Mouse (Mus musculus): ENCODE data around the gene Apon.

Gene Apon

GRCm38 (mm10) chr10:128253677-128254255, at the start of gene Apon:
TSS of gene Apon (plus strand) at chr10:128254096.
- ChIA-PET POLR2A (interaction anchor here in 3 of 4 experiments (0.7 to 3.4 kb wide), 6 partner anchors 10 to 460 kb away, joined by 3 to 18 read pairs (median 4); partner anchors contain the start of gene Stat2 (in 2 of the 3)), CTCF (no interaction called here)

GRCm38 (mm10) chr10:128204941-128205340, 49.0 kb upstream of the Apon start:
- POLR2A ChIA-PET: interaction anchor here in 2 of 4 experiments (1.0 to 2.6 kb wide), 12 partner anchors 8 to 165 kb away, joined by 3 to 18 read pairs (median 5); partner anchors contain the start of genes Gls2 (in 2 of the 2), Atp5b (in 1 of the 2), Pan2 (in 1 of the 2) and Stat2 (in 1 of the 2)
- CTCF ChIA-PET: interaction anchor here in 1 of 4 experiments (1.0 kb wide), 1 partner anchor 10 kb away, joined by 3 read pairs; no protein-coding TSS in a partner anchor

GRCm38 (mm10) chr10:128208326-128208725, 45.6 kb upstream of the Apon start:
- ChIA-PET CTCF (no interaction called here), POLR2A (interaction anchor here in 3 of 4 experiments (0.8 to 1.8 kb wide), 8 partner anchors 13 to 115 kb away, joined by 3 to 8 read pairs (median 4); partner anchors contain the start of genes Gls2 (in 2 of the 3), Cnpy2 (in 1 of the 3), Pan2 (in 1 of the 3) and Stat2 (in 1 of the 3))

- CTCF ChIA-PET: interaction anchor here in 1 of 4 experiments (0.6 to 0.9 kb wide), 2 partner anchors 64 to 75 kb away, joined by 3 read pairs; no protein-coding TSS in a partner anchor
These were observed 44.4 kb upstream of the Apon start for GRCm38 (mm10) chr10:128209311-128210009.

GRCm38 (mm10) chr10:128210131-128210530, 43.8 kb upstream of the Apon start:
- CTCF ChIA-PET: interaction anchor here in 1 of 4 experiments (0.9 kb wide), 1 partner anchor 74 kb away, joined by 3 read pairs; no protein-coding TSS in a partner anchor
- POLR2A ChIA-PET: interaction anchor here (0.8 to 5.2 kb wide), 29 partner anchors 9 to 168 kb away, joined by 3 to 66 read pairs (median 4); partner anchors contain the start of genes Gls2 (in 3 of the 4), Pan2 (in 2 of the 4), Baz2a (in 1 of the 4) and Cnpy2 (in 1 of the 4)

More at GRCm38 (mm10) chr10:128209311-128210009, 44.4 kb upstream of the Apon start:
- POLR2A ChIA-PET: interaction anchor here in 3 of 4 experiments (0.6 to 5.2 kb wide), 17 partner anchors 10 to 113 kb away, joined by 3 to 66 read pairs (median 4); partner anchors contain the start of genes Gls2 (in 2 of the 3), Cnpy2 (in 1 of the 3), Pan2 (in 1 of the 3) and Stat2 (in 1 of the 3)

- CTCF ChIA-PET: interaction anchor here in 2 of 4 experiments (0.5 to 0.9 kb wide), 2 partner anchors 120 to 273 kb away, joined by 3 to 7 read pairs; partner anchors contain the start of gene Baz2a (in 1 of the 2)
- POLR2A ChIA-PET: interaction anchor here (0.7 to 5.2 kb wide), 34 partner anchors 10 to 315 kb away, joined by 3 to 66 read pairs (median 4); partner anchors contain the start of genes Gls2 (in 3 of the 4), Cnpy2 (in 2 of the 4), Pan2 (in 2 of the 4) and Baz2a (in 1 of the 4)
These were observed 42.9 kb upstream of the Apon start for GRCm38 (mm10) chr10:128210954-128211353.

- ChIA-PET CTCF (interaction anchor here (0.5 to 2.6 kb wide), 16 partner anchors 8 to 674 kb away, joined by 3 to 18 read pairs (median 4); partner anchors contain the start of genes Baz2a (in 1 of the 4), Gls2 (in 1 of the 4), Mip (in 1 of the 4) and Nabp2 (in 1 of the 4)), POLR2A (interaction anchor here (0.6 to 5.2 kb wide), 58 partner anchors 7 to 655 kb away, joined by 3 to 66 read pairs (median 5); partner anchors contain the start of genes Cnpy2 (in 3 of the 4), Gls2 (in 3 of the 4), Baz2a (in 2 of the 4) and Mip (in 2 of the 4))
These were observed 42.3 kb upstream of the Apon start, which contains the start of gene Spryd4 for GRCm38 (mm10) chr10:128211390-128212108. TSS of gene Spryd4 (minus strand) at chr10:128211807.

- POLR2A ChIA-PET: interaction anchor here (0.6 to 5.2 kb wide), 67 partner anchors 8 to 654 kb away, joined by 3 to 66 read pairs (median 5); partner anchors contain the start of genes Cnpy2 (in 3 of the 4), Gls2 (in 3 of the 4), Baz2a (in 2 of the 4) and Mip (in 2 of the 4)
- CTCF ChIA-PET: interaction anchor here (0.6 to 2.6 kb wide), 38 partner anchors 9 to 550 kb away, joined by 3 to 18 read pairs (median 4); partner anchors contain the start of genes Baz2a (in 2 of the 4), Gls2 (in 2 of the 4), Mip (in 1 of the 4) and Myl6 (in 1 of the 4)
These were observed 41.7 kb upstream of the Apon start for GRCm38 (mm10) chr10:128212148-128212547.

GRCm38 (mm10) chr10:128212871-128213323, 41.0 kb upstream of the Apon start:
- POLR2A ChIA-PET: interaction anchor here (0.6 to 5.2 kb wide), 72 partner anchors 8 to 588 kb away, joined by 3 to 66 read pairs (median 5); partner anchors contain the start of genes Gls2 (in 3 of the 4), Baz2a (in 2 of the 4), Naca (in 2 of the 4) and Pan2 (in 2 of the 4)

GRCm38 (mm10) chr10:128214112-128214511, 39.8 kb upstream of the Apon start:
- ChIA-PET POLR2A (interaction anchor here in 3 of 4 experiments (0.6 to 5.2 kb wide), 23 partner anchors 10 to 334 kb away, joined by 3 to 66 read pairs (median 6); partner anchors contain the start of genes Gls2 (in 2 of the 3), Baz2a (in 1 of the 3), Cnpy2 (in 1 of the 3) and Coq10a (in 1 of the 3)), CTCF (interaction anchor here in 3 of 4 experiments (0.5 to 2.6 kb wide), 10 partner anchors 7 to 973 kb away, joined by 3 to 18 read pairs (median 4); no protein-coding TSS in a partner anchor)

More at GRCm38 (mm10) chr10:128212871-128213323, 41.0 kb upstream of the Apon start:
- CTCF ChIA-PET: interaction anchor here (0.6 to 2.6 kb wide), 47 partner anchors 8 to 570 kb away, joined by 3 to 18 read pairs (median 4); partner anchors contain the start of genes Baz2a (in 2 of the 4), Gls2 (in 2 of the 4), Atp5b (in 1 of the 4) and Mip (in 1 of the 4)

GRCm38 (mm10) chr10:128214981-128215380, 38.9 kb upstream of the Apon start:
- CTCF ChIA-PET: interaction anchor here in 2 of 4 experiments (0.6 kb wide), 2 partner anchors 274 to 279 kb away, joined by 3 to 6 read pairs; no protein-coding TSS in a partner anchor
- POLR2A ChIA-PET: interaction anchor here in 3 of 4 experiments (0.6 to 1.0 kb wide), 9 partner anchors 11 to 287 kb away, joined by 3 to 6 read pairs (median 3); partner anchors contain the start of genes Baz2a (in 1 of the 3) and Timeless (in 1 of the 3)

GRCm38 (mm10) chr10:128218387-128219117, 35.3 kb upstream of the Apon start:
- POLR2A ChIA-PET: interaction anchor here in 1 of 4 experiments (0.5 to 5.0 kb wide), 4 partner anchors 14 to 281 kb away, joined by 3 to 52 read pairs (median 4); partner anchors contain the start of gene Timeless

GRCm38 (mm10) chr10:128221533-128222286, 32.2 kb upstream of the Apon start:
- CTCF ChIA-PET: interaction anchor here (0.6 to 3.2 kb wide), 24 partner anchors 9 to 757 kb away, joined by 3 to 18 read pairs (median 4); partner anchors contain the start of genes Baz2a (in 2 of the 4), Gls2 (in 1 of the 4) and Timeless (in 1 of the 4)
- POLR2A ChIA-PET: interaction anchor here (0.6 to 5.0 kb wide), 43 partner anchors 7 to 277 kb away, joined by 3 to 52 read pairs (median 4); partner anchors contain the start of genes Spryd4 (in 3 of the 4), Timeless (in 3 of the 4), Stat2 (in 2 of the 4) and Atp5b (in 1 of the 4)

More at GRCm38 (mm10) chr10:128218387-128219117, 35.3 kb upstream of the Apon start:
- CTCF ChIA-PET: interaction anchor here in 2 of 4 experiments (0.6 to 0.7 kb wide), 2 partner anchors 54 to 497 kb away, joined by 3 to 5 read pairs; no protein-coding TSS in a partner anchor

- ChIA-PET CTCF (interaction anchor here in 1 of 4 experiments (2.9 kb wide), 1 partner anchor 13 kb away, joined by 16 read pairs; no protein-coding TSS in a partner anchor), POLR2A (interaction anchor here in 3 of 4 experiments (0.6 to 1.4 kb wide), 5 partner anchors 9 to 1014 kb away, joined by 3 to 7 read pairs (median 5); partner anchors contain the start of gene Spryd4 (in 2 of the 3))
These were observed 28.8 kb upstream of the Apon start for GRCm38 (mm10) chr10:128225064-128225463.

Data from embryonic stem cell, embryonic (primary cell).